ENCODE assay signal across 16 mouse cellular contexts in genomic region chr9:98929496-98929895, GRCm38 (mm10). TPM values are rescaled to one million over a fixed set of nuclear protein-coding genes. Genes with fewer than 3 reads are reported as not detected.
DNase-seq lines count a peak whose midpoint lies in the region; ATAC-seq and TF ChIP-seq lines count a peak whose summit lies in the region.
"Had no signal": no experiment of that assay in that cellular context is flagged by ENCODE, and none has a peak within 500 bp of the region (broad histone marks: within the 10 kb centered on the region; RNA-seq: fewer than 3 reads in every experiment).

No protein-coding gene starts in this region.

- no peaks in the 10 kb centered on the region for H3K27me3 ChIP-seq in intestine, postnatal 0 days (replicated peaks; ENCODE audit: control insufficient read depth, insufficient read depth, low read length)
- 0 out of 2 replicates have a peak, but pooled peaks cover 2% of the 10 kb centered on the region for H3K27me3 ChIP-seq in intestine, embryonic 16.5 days (replicated peaks; ENCODE audit: control insufficient read depth, insufficient read depth, low read length)
- H3K27me3 ChIP-seq in thymus, adult 2 months (ENCODE audit: control insufficient read depth, insufficient read depth, low read length) = no peaks in the 10 kb centered on the region
- H3K27me3 ChIP-seq in Patski = peaks cover 17% of the 10 kb centered on the region
- no peaks in the 10 kb centered on the region for H3K27me3 ChIP-seq in neural tube, embryonic 15.5 days (replicated peaks)

- TF ChIP-seq POLR2A in thymus, adult 2 months (IDR thresholded peaks at IDR 0.05; ENCODE audit: control insufficient read depth, extremely low read depth, insufficient read depth, low read length, poor library complexity) = no peak

- H3K4me1 ChIP-seq in intestine, postnatal 0 days (replicated peaks; ENCODE audit: control insufficient read depth, insufficient read depth, low read length) = no peaks in the 10 kb centered on the region
- H3K4me1 ChIP-seq in intestine, embryonic 16.5 days (ENCODE audit: control insufficient read depth, insufficient read depth, low read length) = no peaks in the 10 kb centered on the region
- H3K4me1 ChIP-seq in thymus, adult 2 months (replicated peaks; ENCODE audit: control insufficient read depth, insufficient read depth, low read length) = no peaks in the 10 kb centered on the region
- no peaks in the 10 kb centered on the region for H3K4me1 ChIP-seq in neural tube, embryonic 15.5 days

- CTCF ChIA-PET in Patski (lab: Charles Lee) = interaction anchor here (0.9 kb wide), 1 partner anchor 9 kb away, joined by 3 read pairs; no protein-coding TSS in a partner anchor

- TF ChIP-seq CTCF in intestine, postnatal 0 days (IDR thresholded peaks at IDR 0.05; ENCODE audit: low read depth) = peak; percentile 49
- no peak for TF ChIP-seq CTCF in thymus, adult 2 months (IDR thresholded peaks at IDR 0.05; ENCODE audit: borderline replicate concordance, control insufficient read depth, extremely low read depth, insufficient read depth, low read length, poor library complexity)
- peak; percentile 61 for TF ChIP-seq CTCF in Patski (IDR thresholded peaks at IDR 0.05)

- no peak overlapping the region for H3K4me2 ChIP-seq in intestine, postnatal 0 days (replicated peaks; ENCODE audit: low read depth)
- H3K4me2 ChIP-seq in intestine, embryonic 16.5 days (ENCODE audit: low read depth, low read length) = no peak overlapping the region
- no peak overlapping the region for H3K4me2 ChIP-seq in neural tube, embryonic 15.5 days

- no peak overlapping the region for H3K9ac ChIP-seq in intestine, postnatal 0 days (ENCODE audit: low read depth, low read length)
- no peak overlapping the region for H3K9ac ChIP-seq in intestine, embryonic 16.5 days (ENCODE audit: low read depth, low read length)
- H3K9ac ChIP-seq in neural tube, embryonic 15.5 days (replicated peaks) = no peak overlapping the region

- no peak overlapping the region for H3K27ac ChIP-seq in intestine, postnatal 0 days (ENCODE audit: low read depth, low read length)
- no peak overlapping the region for H3K27ac ChIP-seq in intestine, embryonic 16.5 days (ENCODE audit: low read length)
- H3K27ac ChIP-seq in thymus, adult 2 months (ENCODE audit: control insufficient read depth, insufficient read depth, low read length) = no peak overlapping the region
- H3K27ac ChIP-seq in neural tube, embryonic 15.5 days (replicated peaks) = no peak overlapping the region
- H3K27ac ChIP-seq: heart, embryonic 10.5 days had no signal

- no peaks in the 10 kb centered on the region for H3K36me3 ChIP-seq in intestine, postnatal 0 days (ENCODE audit: control insufficient read depth, insufficient read depth)
- H3K36me3 ChIP-seq in intestine, embryonic 16.5 days (ENCODE audit: control insufficient read depth, insufficient read depth, low read length) = no peaks in the 10 kb centered on the region
- no peaks in the 10 kb centered on the region for H3K36me3 ChIP-seq in thymus, adult 2 months (ENCODE audit: control insufficient read depth, insufficient read depth, low read length)
- no peaks in the 10 kb centered on the region for H3K36me3 ChIP-seq in neural tube, embryonic 15.5 days
- H3K36me3 ChIP-seq: heart, embryonic 10.5 days had no signal

- WGBS in intestine, postnatal 0 days = 86% methylated on average over 2 of the region's 2 CpGs
- 95% methylated on average over 2 of the region's 2 CpGs for WGBS in intestine, embryonic 16.5 days
- 90% methylated on average over 2 of the region's 2 CpGs for WGBS in thymus, adult 2 months
- 88% methylated on average over 2 of the region's 2 CpGs for WGBS in neural tube, embryonic 15.5 days

- POLR2A ChIA-PET in Patski (lab: Charles Lee) = no interaction called here

- no peak overlapping the region for H3K4me3 ChIP-seq in intestine, postnatal 0 days (ENCODE audit: low read depth, low read length)
- H3K4me3 ChIP-seq in intestine, embryonic 16.5 days (ENCODE audit: low read length) = no peak overlapping the region
- no peak overlapping the region for H3K4me3 ChIP-seq in thymus, adult 2 months (ENCODE audit: control insufficient read depth, insufficient read depth, low read length)
- H3K4me3 ChIP-seq in neural tube, embryonic 15.5 days (replicated peaks) = no peak overlapping the region
- H3K4me3 ChIP-seq: heart, embryonic 10.5 days had no signal

- peak; percentile 7 for DNase-seq in thymus, adult 2 months
- no peak for DNase-seq in thymus, postnatal 0 days (ENCODE audit: low spot score)
- DNase-seq in Patski (ENCODE audit: low read depth, low spot score) = no peak
- peak; percentile 48 for DNase-seq in testis, postnatal 10 days (ENCODE audit: low spot score)
- DNase-seq in spleen, postnatal 14 days (ENCODE audit: low spot score in 2 of 2) = no peak
- DNase-seq: adrenal gland, postnatal 25 days; cerebellum, adult 11-12 months; layer of hippocampus, postnatal 36 days had no signal

- in situ Hi-C loops in Patski (cut with MboI; ENCODE audit: low pct_unique_long_range_greater_than_20kb) = no loop called here

- ATAC-seq in intestine, postnatal 0 days = no peak
- no peak for ATAC-seq in intestine, embryonic 16.5 days
- no peak for ATAC-seq in Patski
- ATAC-seq in neural tube, embryonic 15.5 days (ENCODE audit: low FRiP score) = no peak

- no peaks in the 10 kb centered on the region for H3K9me3 ChIP-seq in intestine, postnatal 0 days (ENCODE audit: control insufficient read depth)
- H3K9me3 ChIP-seq in intestine, embryonic 16.5 days (ENCODE audit: control insufficient read depth, low read length) = no peaks in the 10 kb centered on the region
- H3K9me3 ChIP-seq in neural tube, embryonic 15.5 days (replicated peaks) = no peaks in the 10 kb centered on the region
- H3K9me3 ChIP-seq: heart, embryonic 10.5 days had no signal

RNA-seq across cellular contexts. Expression of gene Foxl2, which starts 25.6 kb away (rescaled TPM):
- not detected in 2 replicates for polyA plus RNA-seq in intestine, postnatal 0 days (2015; fragmentation: Nextera tagmentation; extraction: Ambion mirVana)
- not detected in 2 replicates for polyA plus RNA-seq in intestine, embryonic 16.5 days (2015; fragmentation: Nextera tagmentation; extraction: Ambion mirVana)
- polyA plus RNA-seq in thymus, adult 2 months (2012; rRNA removed) = 0.05 and 0.14 TPM in 2 replicates
- polyA plus RNA-seq in thymus, postnatal 0 days (2015; fragmentation: Nextera tagmentation; extraction: Ambion mirVana) = not detected in 2 replicates
- polyA plus RNA-seq in Patski (2021) = 2.2 TPM
- 0.49 and 0.55 TPM in 2 replicates for polyA plus RNA-seq in neural tube, embryonic 15.5 days (2015; fragmentation: Nextera tagmentation; extraction: Ambion mirVana)
- polyA plus RNA-seq: kidney, embryonic 16.5 days; spleen, adult 2 months had no signal

RNA-seq across cellular contexts. Expression of gene 7420426K07Rik, which starts 26.6 kb away (rescaled TPM):
- not detected in 2 replicates for polyA plus RNA-seq in intestine, postnatal 0 days (2015; fragmentation: Nextera tagmentation; extraction: Ambion mirVana)
- not detected in 2 replicates for polyA plus RNA-seq in intestine, embryonic 16.5 days (2015; fragmentation: Nextera tagmentation; extraction: Ambion mirVana)
- polyA plus RNA-seq in thymus, adult 2 months (2012; rRNA removed) = not detected in 2 replicates
- polyA plus RNA-seq in thymus, postnatal 0 days (2015; fragmentation: Nextera tagmentation; extraction: Ambion mirVana) = not detected in 2 replicates
- not detected for polyA plus RNA-seq in Patski (2021)
- polyA plus RNA-seq in neural tube, embryonic 15.5 days (2015; fragmentation: Nextera tagmentation; extraction: Ambion mirVana) = not detected in 2 replicates
- polyA plus RNA-seq: heart, embryonic 10.5 days; hindbrain, embryonic 11.5 days; kidney, embryonic 16.5 days; limb, embryonic 14.5 days; spleen, adult 2 months had no signal

RNA-seq across cellular contexts. Expression of gene Faim, which starts 56.7 kb away (rescaled TPM):
- polyA plus RNA-seq in intestine, postnatal 0 days (2015; fragmentation: Nextera tagmentation; extraction: Ambion mirVana) = 30.3 and 31.2 TPM in 2 replicates
- polyA plus RNA-seq in intestine, embryonic 16.5 days (2015; fragmentation: Nextera tagmentation; extraction: Ambion mirVana) = 34.5 and 36.9 TPM in 2 replicates
- polyA plus RNA-seq in thymus, adult 2 months (2012; rRNA removed) = 3.9 and 5.7 TPM in 2 replicates
- polyA plus RNA-seq in thymus, postnatal 0 days (2015; fragmentation: Nextera tagmentation; extraction: Ambion mirVana) = 52.4 and 54.8 TPM in 2 replicates
- polyA plus RNA-seq in Patski (2021) = 39.9 TPM
- polyA plus RNA-seq in neural tube, embryonic 15.5 days (2015; fragmentation: Nextera tagmentation; extraction: Ambion mirVana) = 106 and 117 TPM in 2 replicates

Comparison
In these comparisons a context has a peak if more than half of its experiments do, and no peak if none do; other contexts are left out.
1. DNase-seq: peak in thymus, adult 2 months (single experiment) and testis, postnatal 10 days (single experiment); none in thymus, postnatal 0 days (single experiment), Patski (single experiment) and spleen, postnatal 14 days (0 of 2).